Mouse (Mus musculus): Measurements from ENCODE around the gene Polm.

DNA sequence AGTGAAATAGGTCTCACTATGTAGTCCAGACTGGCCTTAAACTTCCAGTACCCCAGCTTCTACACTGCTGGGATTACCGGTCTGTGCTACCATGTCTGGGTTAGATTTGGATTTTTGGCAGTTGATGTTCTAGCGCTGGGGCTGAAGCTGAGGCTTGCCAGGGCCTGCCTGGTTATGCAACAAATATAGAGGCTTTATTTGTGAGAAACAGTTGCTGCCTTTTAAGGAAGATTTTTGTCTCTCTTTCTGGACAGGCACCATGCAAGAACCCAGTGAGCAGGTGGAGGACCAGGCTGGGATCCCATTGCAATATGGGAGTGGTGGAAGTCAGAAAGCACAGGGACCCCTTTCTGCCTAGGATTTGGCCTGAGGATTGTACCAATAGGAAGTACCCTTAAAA is 3.9 kb upstream of the Polm start:
- TF ChIP-seq CTCF (IDR thresholded peaks at IDR 0.05), result no peak
- no peak for TF ChIP-seq POLR2A (IDR thresholded peaks at IDR 0.05; ENCODE audit: insufficient read depth, low read depth, low read length)
